ENCODE assay signal across 17 mouse cellular contexts in genomic region chr6:142991391-142992059, GRCm38 (mm10). TPM values are rescaled to one million over a fixed set of nuclear protein-coding genes. Genes with fewer than 3 reads are reported as not detected.
DNase-seq lines count a peak whose midpoint lies in the region; ATAC-seq and TF ChIP-seq lines count a peak whose summit lies in the region.
"Had no signal": no experiment of that assay in that cellular context is flagged by ENCODE, and none has a peak within 500 bp of the region (broad histone marks: within the 10 kb centered on the region; RNA-seq: fewer than 3 reads in every experiment).

No protein-coding gene starts in this region.

- TF ChIP-seq CTCF in midbrain, postnatal 0 days (IDR thresholded peaks at IDR 0.05): no peak
- no peak for TF ChIP-seq CTCF in layer of hippocampus, adult 2 months (conservative IDR thresholded peaks at IDR 0.05)
- no peak for TF ChIP-seq CTCF in lung, postnatal 0 days (IDR thresholded peaks at IDR 0.05)

- no peak for TF ChIP-seq EP300 in lung, postnatal 0 days (IDR thresholded peaks at IDR 0.05)

- H3K36me3 ChIP-seq in midbrain, embryonic 11.5 days (ENCODE audit: control insufficient read depth, insufficient read depth, low read length): no peaks in the 10 kb centered on the region
- no peaks in the 10 kb centered on the region for H3K36me3 ChIP-seq in midbrain, embryonic 10.5 days
- H3K36me3 ChIP-seq in midbrain, postnatal 0 days (ENCODE audit: insufficient read depth, low read length): no peaks in the 10 kb centered on the region
- no peaks in the 10 kb centered on the region for H3K36me3 ChIP-seq in lung, postnatal 0 days (ENCODE audit: insufficient read depth, low read length)
- H3K36me3 ChIP-seq: embryonic facial prominence, embryonic 10.5 days; liver, embryonic 13.5 days had no signal

- H3K4me2 ChIP-seq in midbrain, embryonic 11.5 days: no peak overlapping the region
- H3K4me2 ChIP-seq in midbrain, postnatal 0 days (ENCODE audit: low read depth, low read length, poor library complexity, severe bottlenecking): no peak overlapping the region
- H3K4me2 ChIP-seq in lung, postnatal 0 days (replicated peaks; ENCODE audit: low read depth, low read length): no peak overlapping the region
- H3K4me2 ChIP-seq: liver, embryonic 13.5 days had no signal

- H3K4me1 ChIP-seq in midbrain, embryonic 11.5 days (ENCODE audit: control insufficient read depth, insufficient read depth, low read length): peaks cover 5% of the 10 kb centered on the region; the same call in 1 of the 2 replicates
- peaks cover 26% of the 10 kb centered on the region for H3K4me1 ChIP-seq in midbrain, embryonic 10.5 days
- no peaks in the 10 kb centered on the region for H3K4me1 ChIP-seq in midbrain, postnatal 0 days (ENCODE audit: insufficient read depth, low read length)
- no peaks in the 10 kb centered on the region for H3K4me1 ChIP-seq in lung, postnatal 0 days (ENCODE audit: insufficient read depth, low read depth, low read length)
- H3K4me1 ChIP-seq: liver, embryonic 13.5 days had no signal

- 48% methylated on average over 7 of the region's 7 CpGs for WGBS in midbrain, embryonic 11.5 days
- 55% methylated on average over 7 of the region's 7 CpGs for WGBS in midbrain, embryonic 10.5 days
- WGBS in midbrain, postnatal 0 days: 40% methylated on average over 7 of the region's 7 CpGs
- 48% methylated on average over 7 of the region's 7 CpGs for WGBS in lung, postnatal 0 days

- no peaks in the 10 kb centered on the region for H3K27me3 ChIP-seq in midbrain, embryonic 11.5 days (ENCODE audit: control insufficient read depth, insufficient read depth, low read length)
- no peaks in the 10 kb centered on the region; the same call in 1 of the 2 replicates for H3K27me3 ChIP-seq in midbrain, embryonic 10.5 days (ENCODE audit: low read depth, poor library complexity, severe bottlenecking)
- no peaks in the 10 kb centered on the region for H3K27me3 ChIP-seq in midbrain, postnatal 0 days (ENCODE audit: insufficient read depth, low read length)
- no peaks in the 10 kb centered on the region for H3K27me3 ChIP-seq in lung, postnatal 0 days (replicated peaks; ENCODE audit: insufficient read depth, low read length)
- H3K27me3 ChIP-seq: liver, embryonic 13.5 days had no signal

- H3K9ac ChIP-seq in midbrain, embryonic 11.5 days (ENCODE audit: low read length): no peak overlapping the region
- no peak overlapping the region for H3K9ac ChIP-seq in midbrain, postnatal 0 days (replicated peaks; ENCODE audit: low read length, poor library complexity, severe bottlenecking)
- no peak overlapping the region for H3K9ac ChIP-seq in lung, postnatal 0 days (replicated peaks; ENCODE audit: low read depth)
- H3K9ac ChIP-seq: forebrain, postnatal 0 days; liver, embryonic 13.5 days had no signal

- H3K4me3 ChIP-seq in midbrain, embryonic 11.5 days (ENCODE audit: low read depth, low read length): no peak overlapping the region
- no peak overlapping the region for H3K4me3 ChIP-seq in midbrain, embryonic 10.5 days
- no peak overlapping the region for H3K4me3 ChIP-seq in midbrain, postnatal 0 days (ENCODE audit: low read depth, low read length)
- no peak overlapping the region for H3K4me3 ChIP-seq in layer of hippocampus, adult 2 months
- H3K4me3 ChIP-seq in lung, postnatal 0 days (ENCODE audit: low read depth, low read length): no peak overlapping the region
- H3K4me3 ChIP-seq: embryonic facial prominence, embryonic 10.5 days; erythroblast, embryonic 14.5 days; gastrocnemius, adult 2 months; liver, embryonic 13.5 days; megakaryocyte, embryonic 14.5 days had no signal

- H3K27ac ChIP-seq in midbrain, embryonic 11.5 days (ENCODE audit: low read depth, low read length): no peak overlapping the region
- no peak overlapping the region for H3K27ac ChIP-seq in midbrain, embryonic 10.5 days (replicated peaks)
- no peak overlapping the region for H3K27ac ChIP-seq in midbrain, postnatal 0 days (ENCODE audit: low read depth, low read length)
- no peak overlapping the region for H3K27ac ChIP-seq in layer of hippocampus, adult 2 months
- H3K27ac ChIP-seq in lung, postnatal 0 days (ENCODE audit: low read length): no peak overlapping the region
- H3K27ac ChIP-seq: embryonic facial prominence, embryonic 10.5 days; gastrocnemius, adult 2 months; liver, embryonic 13.5 days had no signal

- peak; percentile 51 for ATAC-seq in midbrain, embryonic 11.5 days (ENCODE audit: low FRiP score)
- ATAC-seq in granulocyte monocyte progenitor cell, adult 5-6 weeks (replicated peaks; ENCODE audit: poor library complexity, severe bottlenecking): peak; percentile 24
- ATAC-seq in midbrain, postnatal 0 days (ENCODE audit: low FRiP score): peak; percentile 50; the same call in 1 of the 2 replicates
- ATAC-seq in lung, postnatal 0 days: no peak
- ATAC-seq: forebrain, postnatal 0 days had no signal

- DNase-seq in midbrain, embryonic 11.5 days (ENCODE audit: low spot score, missing footprints): peak; percentile 81
- no peak for DNase-seq in midbrain, embryonic 10.5 days (ENCODE audit: low spot score)
- DNase-seq in CD4-positive, CD25-positive, alpha-beta regulatory T cell, adult 2 months (ENCODE audit: low read depth, low spot score): peak; percentile 49
- DNase-seq in midbrain, postnatal 0 days (ENCODE audit: low spot score): no peak
- DNase-seq in layer of hippocampus, adult 2 months (ENCODE audit: low spot score in 2 of 2): no peak
- no peak for DNase-seq in lung, postnatal 0 days (ENCODE audit: low spot score)
- DNase-seq: cerebellum, postnatal 25 days; forebrain, postnatal 0 days; gastrocnemius, adult 2 months; heart, postnatal 14 days; kidney, adult 18-20 months; kidney, postnatal 14 days; liver, embryonic 13.5 days had no signal

- H3K9me3 ChIP-seq in midbrain, embryonic 11.5 days (ENCODE audit: control insufficient read depth, low read length): no peaks in the 10 kb centered on the region
- no peaks in the 10 kb centered on the region for H3K9me3 ChIP-seq in midbrain, embryonic 10.5 days (replicated peaks)
- H3K9me3 ChIP-seq in midbrain, postnatal 0 days (ENCODE audit: low read length): no peaks in the 10 kb centered on the region
- no peaks in the 10 kb centered on the region for H3K9me3 ChIP-seq in lung, postnatal 0 days (ENCODE audit: low read length)
- H3K9me3 ChIP-seq: embryonic facial prominence, embryonic 10.5 days; liver, embryonic 13.5 days; megakaryocyte, embryonic 14.5 days had no signal

RNA-seq across cellular contexts. Expression of gene St8sia1, which starts 27.3 kb away (rescaled TPM):
- 3.8 and 5.4 TPM in 2 replicates for polyA plus RNA-seq in midbrain, embryonic 11.5 days (2014; fragmentation: Nextera tagmentation; extraction: Ambion mirVana)
- polyA plus RNA-seq in midbrain, embryonic 10.5 days (2016; fragmentation: Nextera tagmentation; extraction: Ambion mirVana): 3.2 and 3.9 TPM in 2 replicates
- not detected in 2 replicates for total RNA-seq in granulocyte monocyte progenitor cell, adult 5-6 weeks (2014; fragmentation: Nextera tagmentation)
- total RNA-seq in granulocyte monocyte progenitor cell, adult 5-6 weeks (2017): not detected in 2 replicates
- total RNA-seq in midbrain, postnatal 0 days (2014; rRNA removed): 17.7 and 25.3 TPM in 2 replicates
- polyA plus RNA-seq in midbrain, postnatal 0 days (2015; fragmentation: Nextera tagmentation; extraction: Ambion mirVana): 4.0 and 4.5 TPM in 2 replicates
- 10 to 100 TPM; 34.4 to 39.1 TPM for total RNA-seq in layer of hippocampus, adult 2 months (2021)
- 0.11 and 0.23 TPM in 2 replicates for polyA plus RNA-seq in lung, postnatal 0 days (2015; fragmentation: Nextera tagmentation; extraction: Ambion mirVana)
- polyA plus RNA-seq: erythroblast, embryonic 14.5 days had no signal

Comparison
In these comparisons a context has a peak if more than half of its experiments do, and no peak if none do; other contexts are left out.
1. DNase-seq: peak in midbrain, embryonic 11.5 days (single experiment) and CD4-positive, CD25-positive, alpha-beta regulatory T cell, adult 2 months (single experiment); none in midbrain, embryonic 10.5 days (single experiment), midbrain, postnatal 0 days (single experiment), layer of hippocampus, adult 2 months (0 of 2) and lung, postnatal 0 days (single experiment).